Mouse (Mus musculus) forebrain, embryonic 10.5 days (tissue): ENCODE measurements around the gene Teddm1b. TPM values are rescaled to one million over a fixed set of nuclear protein-coding genes. Genes with fewer than 3 reads are reported as not detected.

Source experiments
- DNase-seq: peaks from one replicate; pipeline ENCODE4 v3.0.0-alpha.2; 2017; ENCODE audit warnings: low spot score; ENCODE audit errors: extremely low spot score
- H3K27ac ChIP-seq: fragments of 300-500 bp; sonication (generic); 2 replicates; pipeline ENCODE4 v1.5.1; 2016; ENCODE audit warnings: mild to moderate bottlenecking
- H3K27me3 ChIP-seq: fragments of 300-500 bp; sonication (generic); 2 replicates; pipeline ENCODE4 v1.6.1; 2016; ENCODE audit warnings: mild to moderate bottlenecking; ENCODE audit not compliant: poor library complexity, severe bottlenecking
- H3K36me3 ChIP-seq: fragments of 300-500 bp; sonication (generic); replicated peaks from 2 replicates; pipeline ENCODE4 v1.6.1; 2016; ENCODE audit warnings: mild to moderate bottlenecking, moderate library complexity
- H3K4me1 ChIP-seq: fragments of 300-500 bp; sonication (generic); 2 replicates; pipeline ENCODE4 v1.6.1; 2016
- H3K4me3 ChIP-seq: fragments of 300-500 bp; sonication (generic); 2 replicates; pipeline ENCODE4 v1.5.1; 2016; ENCODE audit warnings: mild to moderate bottlenecking, moderate library complexity
- H3K9me3 ChIP-seq: fragments of 300-500 bp; sonication (generic); 2 replicates; pipeline ENCODE4 v1.6.1; 2016; ENCODE audit warnings: mild to moderate bottlenecking, moderate library complexity
- WGBS: fragments of 180-500 bp; shearing (Covaris S2); methylation state at CpG from one replicate; pipeline ENCODE4 v1.1.7; 2016; 5-methylcytosine and 5-hydroxymethylcytosine counted together
- polyA plus RNA-seq: library from polyadenylated mRNA; unstranded; fragments of >200 nt; fragmentation: Nextera tagmentation; extraction: Ambion mirVana; gene quantifications from 2 replicates; pipeline ENCODE4 v1.2.1, GENCODE M21; 2016

Teddm1b gene
- polyA plus RNA-seq, 1 experiment from 2014 or later, result 0.61 TPM

DNA sequence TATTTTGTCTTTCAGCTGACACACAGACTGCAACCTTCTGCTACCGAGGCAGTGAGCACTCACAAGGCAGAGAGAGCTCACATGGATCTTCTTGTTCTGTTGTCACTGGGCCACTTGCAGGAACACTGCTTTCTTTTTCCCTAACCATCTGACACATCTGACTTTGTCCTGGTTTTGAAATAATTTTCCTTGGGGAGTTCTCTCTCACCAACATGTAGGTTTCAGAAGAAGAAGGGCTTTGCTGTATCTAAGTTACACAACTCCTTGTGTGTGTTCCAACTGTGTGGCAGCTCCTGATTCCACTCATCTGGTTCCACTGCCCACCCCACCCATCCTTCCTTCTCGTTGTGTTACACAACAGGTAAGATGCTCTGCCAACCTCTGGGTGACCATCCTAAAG, 19.6 kb downstream of the Teddm1b start:
- Histone ChIP-seq H3K4me3 (no peak overlapping the region), H3K27ac (no peak overlapping the region), H3K9me3 (no peaks in the 10 kb centered on the region), H3K36me3 (no peaks in the 10 kb centered on the region), H3K4me1 (peaks cover 15% of the 10 kb centered on the region), H3K27me3 (peaks cover 5% of the 10 kb centered on the region; the same call in 1 of the 2 replicates)
- DNase-seq, result no peak
- 80% methylated on average over 2 of the region's 2 CpGs for WGBS

DNA sequence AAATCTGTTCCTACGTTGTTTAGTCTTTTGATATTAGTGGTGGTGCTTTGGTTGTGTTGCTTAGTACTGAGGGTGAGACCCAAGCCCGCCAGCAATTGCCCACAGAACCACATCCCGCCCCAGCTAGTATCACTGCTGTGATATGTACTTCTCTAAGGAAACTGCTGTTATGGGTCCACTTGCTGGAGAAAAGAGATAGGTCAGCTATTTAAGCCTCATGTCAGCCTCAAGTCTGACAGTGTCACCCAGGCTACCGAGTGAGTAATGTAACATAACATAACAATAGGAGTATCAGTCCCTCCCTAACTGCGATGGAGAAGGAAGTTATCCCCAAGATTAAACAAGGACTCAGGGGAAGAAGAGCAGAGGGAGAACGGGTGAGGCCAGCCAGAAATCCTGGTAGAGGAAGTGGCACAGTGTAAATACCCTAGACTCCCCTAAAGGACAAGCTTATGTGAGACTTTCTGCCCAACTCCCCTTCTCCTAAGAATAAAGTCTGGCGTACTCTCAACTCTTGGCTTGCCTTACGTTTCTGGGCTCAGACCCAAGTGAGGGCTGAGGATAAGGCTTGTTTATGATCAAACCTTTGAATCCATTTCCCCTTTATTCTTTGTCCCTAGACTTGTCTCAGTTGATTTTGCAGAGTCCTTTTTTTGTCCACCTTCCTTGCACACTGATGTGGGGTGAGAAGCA, 20.2 kb downstream of the Teddm1b start:
- DNase-seq, result no peak
- peaks cover 5% of the 10 kb centered on the region; the same call in 1 of the 2 replicates for H3K27me3 ChIP-seq
- no peak overlapping the region for H3K4me3 ChIP-seq
- H3K4me1 ChIP-seq, result peaks cover 21% of the 10 kb centered on the region
- no peaks in the 10 kb centered on the region for H3K9me3 ChIP-seq
- no peak overlapping the region for H3K27ac ChIP-seq
- H3K36me3 ChIP-seq, result no peaks in the 10 kb centered on the region
- 78% methylated on average over 8 of the region's 8 CpGs for WGBS

DNA sequence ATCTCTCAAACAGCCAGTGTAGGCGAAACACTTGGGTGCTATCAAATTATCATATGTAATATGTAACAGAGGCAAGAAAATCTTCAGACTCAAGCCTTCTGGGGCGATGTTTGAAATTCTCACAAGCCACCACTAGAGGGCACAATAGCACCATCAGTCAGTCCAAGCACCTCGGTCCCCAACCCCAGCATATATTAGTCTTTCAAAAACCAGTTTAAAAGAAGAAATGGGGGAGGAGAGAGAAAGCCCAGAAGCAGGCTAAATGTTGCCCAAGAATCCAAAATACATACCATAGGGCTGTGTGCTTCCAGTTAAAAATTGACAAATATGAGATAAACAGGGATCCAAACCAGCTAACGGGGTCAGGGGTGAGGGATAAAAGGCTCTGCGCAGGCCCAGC, 20.8 kb downstream of the Teddm1b start:
- WGBS, result 36% methylated on average over 5 of the region's 5 CpGs
- DNase-seq, result peak; percentile 63
- Histone ChIP-seq H3K27ac (no peak overlapping the region), H3K36me3 (no peaks in the 10 kb centered on the region), H3K4me3 (no peak overlapping the region), H3K4me1 (peaks cover 24% of the 10 kb centered on the region), H3K27me3 (peaks cover 5% of the 10 kb centered on the region; the same call in 1 of the 2 replicates), H3K9me3 (no peaks in the 10 kb centered on the region)

DNA sequence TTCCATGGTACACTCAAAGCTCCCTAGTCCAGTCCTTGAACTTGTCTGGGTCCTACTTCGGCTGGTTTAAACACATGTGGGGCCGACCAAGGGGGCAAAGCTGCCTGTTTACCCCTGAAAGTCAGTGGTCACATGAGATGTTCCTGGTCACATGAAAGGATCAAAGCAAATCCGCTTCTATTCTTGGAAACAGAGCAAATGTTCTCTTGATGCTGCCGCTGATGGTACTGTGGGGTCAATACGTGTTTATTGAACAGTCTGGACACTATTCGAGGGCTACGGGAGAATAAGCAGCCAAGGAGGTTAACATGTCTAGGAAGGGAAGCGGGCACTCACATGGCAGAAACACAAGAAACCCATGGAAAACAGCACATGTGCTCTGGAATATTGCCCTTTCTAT, 23.1 kb downstream of the Teddm1b start:
- peaks cover 41% of the 10 kb centered on the region for H3K4me1 ChIP-seq
- 0 out of 2 replicates have a peak overlapping the region, but pooled peaks have one; percentile 3 for H3K27ac ChIP-seq
- H3K36me3 ChIP-seq, result no peaks in the 10 kb centered on the region
- no peak for DNase-seq
- no peaks in the 10 kb centered on the region for H3K9me3 ChIP-seq
- peaks cover 5% of the 10 kb centered on the region; the same call in 1 of the 2 replicates for H3K27me3 ChIP-seq
- WGBS, result 91% methylated on average over 8 of the region's 8 CpGs
- H3K4me3 ChIP-seq, result no peak overlapping the region

DNA sequence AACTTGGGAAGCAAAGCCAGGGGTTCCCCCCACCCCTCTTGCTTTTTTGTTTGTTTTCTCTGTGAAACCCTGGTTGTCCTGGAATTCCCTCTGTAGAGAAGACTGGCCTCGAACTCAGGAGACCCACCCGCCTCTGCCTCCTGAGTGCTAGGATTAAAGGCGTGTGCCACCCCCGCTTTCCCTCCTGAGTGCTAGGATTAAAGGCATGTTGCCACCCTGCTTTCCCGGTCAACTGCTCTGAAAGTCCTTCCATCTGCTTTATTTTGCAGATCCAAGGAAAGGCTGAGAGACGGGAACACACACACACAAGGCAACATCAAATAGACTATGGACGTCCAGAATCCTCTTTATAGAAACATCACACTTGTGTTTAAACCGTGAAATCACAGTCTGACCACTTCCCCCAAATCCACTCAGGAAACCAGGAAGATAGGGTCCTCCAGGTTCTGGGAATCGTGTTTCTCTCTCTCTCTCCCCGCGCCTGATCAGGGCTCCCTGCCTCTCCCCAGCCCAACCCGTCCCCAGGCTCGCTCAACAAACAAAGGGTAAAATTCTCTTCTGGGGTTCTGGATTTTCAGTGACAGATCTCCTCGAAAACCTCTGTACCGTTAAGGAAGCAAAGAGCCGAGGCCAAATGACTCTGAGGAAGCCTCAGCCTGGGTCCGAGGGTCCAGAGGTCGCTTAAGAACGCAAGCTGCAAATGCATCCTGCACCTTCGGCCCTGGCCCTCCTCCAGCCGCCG, 25.0 kb downstream of the Teddm1b start:
- DNase-seq, result no peak
- Histone ChIP-seq H3K27ac (peak overlapping the region; percentile 97), H3K9me3 (no peaks in the 10 kb centered on the region), H3K4me3 (peak overlapping the region; percentile 88), H3K27me3 (0 out of 2 replicates have a peak, but pooled peaks cover 2% of the 10 kb centered on the region), H3K36me3 (peaks cover 16% of the 10 kb centered on the region), H3K4me1 (peaks cover 61% of the 10 kb centered on the region)
- WGBS, result 22% methylated on average over 22 of the region's 22 CpGs

DNA sequence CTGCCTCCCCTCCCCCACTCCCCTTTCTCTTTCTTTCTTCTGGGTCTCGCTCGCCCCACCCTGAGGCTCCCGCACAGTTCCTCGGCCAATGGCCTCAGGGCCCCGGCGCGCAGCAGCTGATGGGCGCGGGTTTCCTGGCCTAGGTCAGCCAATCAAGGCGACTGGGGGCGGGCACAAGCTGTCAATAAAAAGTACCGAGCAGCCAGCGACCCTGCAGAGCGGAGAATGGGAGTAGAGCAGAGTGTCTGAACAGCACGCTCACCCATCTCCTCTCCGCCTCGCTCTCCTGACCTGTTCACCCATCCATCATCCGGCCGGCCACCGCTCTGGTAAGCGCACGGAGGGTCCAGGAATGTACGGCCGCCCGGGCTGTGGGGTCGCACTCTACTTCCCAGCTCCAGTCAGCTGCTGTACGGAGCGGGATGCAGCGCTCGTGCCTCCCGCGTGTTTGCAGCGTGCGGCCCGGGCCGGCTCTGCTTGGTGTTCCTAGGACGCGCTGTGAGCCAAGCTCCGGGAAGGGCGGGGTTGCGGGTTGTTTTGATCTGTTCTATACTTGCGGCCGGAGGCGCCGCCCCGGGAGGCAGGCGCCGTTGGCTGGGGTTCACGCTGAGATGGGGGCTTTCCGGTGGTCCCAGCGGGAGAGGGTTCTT, 25.7 kb downstream of the Teddm1b start, which contains the start of the genes Glul and Teddm2:
Glul (plus strand) TSS at position 214 of the 650 bp plus-strand sequence.
Teddm2 (minus strand) TSS at position 498 of the 650 bp plus-strand sequence.
- Histone ChIP-seq H3K9me3 (no peaks in the 10 kb centered on the region), H3K36me3 (peaks cover 22% of the 10 kb centered on the region), H3K4me1 (peaks cover 61% of the 10 kb centered on the region), H3K4me3 (peak within 1 kb of the TSS; percentile 88), H3K27ac (peak within 1 kb of the TSS; percentile 97), H3K27me3 (no peaks in the 10 kb centered on the region)
- peak; percentile 97 for DNase-seq
- under 1% methylated on average over 51 of the region's 51 CpGs for WGBS

DNA sequence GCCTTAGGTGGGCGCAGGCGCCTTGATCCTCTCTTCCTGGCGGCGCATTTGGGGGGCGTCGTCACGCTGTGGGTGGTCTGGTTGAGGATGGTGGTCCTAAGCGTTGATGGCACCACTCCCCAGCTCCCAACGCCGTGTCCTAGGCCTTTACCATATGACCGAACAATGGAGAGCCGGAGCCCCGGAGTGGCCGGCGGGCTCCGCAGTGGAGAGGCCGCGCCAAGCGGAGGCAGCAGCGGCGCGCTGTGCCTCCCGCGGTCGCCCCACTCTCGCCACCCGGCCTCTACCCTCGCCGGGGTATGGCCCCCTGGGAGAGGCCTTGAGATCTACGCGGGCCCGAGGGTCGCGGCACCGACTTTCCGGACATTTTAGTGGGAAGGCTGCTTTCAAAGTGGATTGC, 26.2 kb downstream of the Teddm1b start:
- Histone ChIP-seq H3K27me3 (no peaks in the 10 kb centered on the region), H3K36me3 (peaks cover 28% of the 10 kb centered on the region), H3K4me3 (peak overlapping the region; percentile 88), H3K27ac (peak overlapping the region; percentile 97), H3K4me1 (peaks cover 56% of the 10 kb centered on the region), H3K9me3 (no peaks in the 10 kb centered on the region)
- no peak for DNase-seq
- WGBS, result 0% methylated on average over 36 of the region's 36 CpGs

DNA sequence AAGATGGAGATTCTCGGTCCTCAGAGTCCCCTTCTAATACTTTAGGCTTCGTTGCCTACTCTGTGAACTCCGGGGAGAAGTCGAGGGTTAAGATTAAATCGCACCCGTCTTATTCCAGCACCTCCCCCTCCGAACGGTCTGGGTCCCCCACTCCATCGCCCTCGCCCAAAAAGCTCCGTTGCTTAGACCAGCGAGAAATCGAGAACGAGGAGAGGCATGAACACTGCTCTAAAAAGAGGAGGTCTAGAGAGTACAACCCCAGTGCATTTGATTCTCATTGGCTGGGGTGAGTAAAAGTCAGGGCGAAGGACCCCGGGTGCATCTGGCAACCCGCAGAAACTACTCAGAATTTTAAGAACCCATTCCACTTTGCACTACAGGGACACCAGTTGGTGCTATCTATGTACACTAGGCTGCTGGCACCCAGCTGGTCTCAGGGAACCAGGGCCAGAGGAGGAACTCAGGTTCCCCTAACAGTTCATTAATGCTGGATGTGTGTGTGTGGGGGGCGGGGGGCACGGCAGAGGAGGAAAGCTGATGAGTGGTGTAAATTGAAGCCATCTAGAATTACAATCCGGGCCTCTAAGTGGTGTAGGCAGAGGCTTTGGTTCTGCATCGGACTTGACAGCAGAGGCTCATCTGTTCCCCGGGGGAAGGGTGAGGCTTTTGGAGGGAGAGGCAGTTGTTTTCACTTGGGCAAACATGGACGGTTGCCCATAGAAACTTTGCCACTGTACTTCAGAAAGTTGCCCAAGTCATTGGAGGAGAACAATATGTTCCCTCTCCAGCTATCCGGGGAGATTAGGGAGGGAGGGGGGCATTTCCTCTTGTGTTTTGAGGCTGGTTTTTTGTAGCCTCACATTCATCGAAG, 26.9 kb downstream of the Teddm1b start:
- Histone ChIP-seq H3K27ac (peak overlapping the region; percentile 97), H3K4me1 (peaks cover 54% of the 10 kb centered on the region), H3K4me3 (peak overlapping the region; percentile 88), H3K36me3 (peaks cover 35% of the 10 kb centered on the region), H3K27me3 (no peaks in the 10 kb centered on the region), H3K9me3 (no peaks in the 10 kb centered on the region)
- peak; percentile 47 for DNase-seq
- 3% methylated on average over 25 of the region's 25 CpGs for WGBS

DNA sequence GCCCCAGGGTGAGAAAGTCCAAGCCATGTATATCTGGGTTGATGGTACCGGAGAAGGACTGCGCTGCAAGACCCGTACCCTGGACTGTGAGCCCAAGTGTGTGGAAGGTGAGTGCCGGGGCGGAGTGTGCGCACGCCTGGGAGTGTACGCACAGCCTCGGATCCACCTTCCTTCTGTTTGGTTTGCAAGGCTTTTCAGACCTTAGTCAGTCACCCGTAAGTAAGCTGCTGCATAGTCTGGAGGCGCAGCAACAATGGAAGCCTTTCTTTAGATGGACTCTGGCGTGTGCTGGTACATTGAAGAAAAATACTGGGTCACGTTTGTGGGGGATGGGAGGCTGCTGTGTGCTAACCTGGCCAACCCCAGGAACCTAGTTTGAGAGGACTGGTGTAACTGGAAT, 28.9 kb downstream of the Teddm1b start:
- Histone ChIP-seq H3K36me3 (peaks cover 54% of the 10 kb centered on the region), H3K4me3 (peak overlapping the region; percentile 88), H3K27ac (peak overlapping the region; percentile 72), H3K4me1 (peaks cover 46% of the 10 kb centered on the region), H3K9me3 (no peaks in the 10 kb centered on the region), H3K27me3 (no peaks in the 10 kb centered on the region)
- WGBS, result 34% methylated on average over 13 of the region's 13 CpGs
- DNase-seq, result peak; percentile 45

DNA sequence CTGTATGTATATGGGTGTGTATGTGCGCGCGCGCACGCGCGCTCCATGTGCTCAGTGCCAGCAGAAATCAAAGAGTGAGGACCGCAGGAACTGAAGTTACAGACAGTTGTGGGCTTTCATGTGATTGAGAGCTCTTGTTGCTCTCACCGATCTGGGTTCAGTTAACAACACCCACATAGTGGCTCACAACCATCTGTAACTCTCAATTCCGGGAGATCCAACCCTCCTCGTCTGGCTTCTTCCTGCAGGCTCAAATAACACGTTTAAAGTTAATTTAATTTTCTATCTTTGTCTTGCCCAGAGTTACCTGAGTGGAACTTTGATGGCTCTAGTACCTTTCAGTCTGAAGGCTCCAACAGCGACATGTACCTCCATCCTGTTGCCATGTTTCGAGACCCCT, 30.1 kb downstream of the Teddm1b start:
- Histone ChIP-seq H3K4me3 (no peak overlapping the region), H3K27ac (no peak overlapping the region), H3K4me1 (peaks cover 41% of the 10 kb centered on the region), H3K36me3 (peaks cover 66% of the 10 kb centered on the region), H3K9me3 (no peaks in the 10 kb centered on the region), H3K27me3 (no peaks in the 10 kb centered on the region)
- WGBS, result 95% methylated on average over 14 of the region's 14 CpGs
- no peak for DNase-seq

DNA sequence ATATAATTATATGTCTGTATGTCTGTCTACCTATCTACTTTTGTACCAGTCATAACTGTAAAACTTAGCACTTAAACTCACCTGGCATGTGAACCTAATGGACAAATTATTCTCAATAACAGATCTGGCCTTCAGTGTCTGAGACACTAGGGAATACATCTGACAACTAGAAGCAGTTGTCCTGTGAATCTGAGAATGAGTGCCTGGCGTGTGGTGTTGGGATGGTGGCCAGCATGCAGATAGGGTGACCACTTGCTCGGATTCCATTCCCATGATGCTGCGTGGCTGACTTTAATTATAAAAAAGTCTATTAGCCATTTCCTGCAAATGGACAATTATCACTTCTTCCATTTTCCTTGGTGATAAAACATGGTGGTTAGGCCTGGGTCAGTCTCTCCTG, 31.7 kb downstream of the Teddm1b start:
- H3K27me3 ChIP-seq, result no peaks in the 10 kb centered on the region
- WGBS, result 95% methylated on average over 3 of the region's 3 CpGs
- H3K36me3 ChIP-seq, result peaks cover 83% of the 10 kb centered on the region
- no peak overlapping the region for H3K27ac ChIP-seq
- H3K4me1 ChIP-seq, result peaks cover 33% of the 10 kb centered on the region
- no peak for DNase-seq
- H3K4me3 ChIP-seq, result no peak overlapping the region
- no peaks in the 10 kb centered on the region for H3K9me3 ChIP-seq

DNA sequence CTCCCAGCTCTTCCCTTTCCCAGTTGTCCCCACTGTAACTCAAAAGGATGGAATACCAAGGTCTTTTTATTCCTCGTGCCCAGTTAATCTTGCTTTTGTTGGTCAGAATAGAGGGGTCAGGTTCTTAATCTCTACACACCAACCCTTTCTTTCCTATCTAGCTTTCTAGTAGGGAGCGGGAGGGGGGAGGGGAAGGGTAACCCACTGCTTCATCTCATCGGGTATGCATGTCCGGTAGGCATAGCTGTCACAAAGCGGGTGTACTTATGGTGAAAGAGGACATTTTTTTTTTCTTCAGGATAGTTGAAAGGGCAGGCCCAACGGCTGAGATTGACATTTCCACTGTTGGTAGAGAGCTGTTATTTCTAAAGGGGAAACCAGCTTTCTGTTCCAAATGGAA, 34.1 kb downstream of the Teddm1b start:
- Histone ChIP-seq H3K36me3 (peaks cover 85% of the 10 kb centered on the region), H3K27ac (no peak overlapping the region), H3K4me1 (peaks cover 10% of the 10 kb centered on the region), H3K9me3 (no peaks in the 10 kb centered on the region), H3K4me3 (no peak overlapping the region), H3K27me3 (no peaks in the 10 kb centered on the region)
- DNase-seq, result no peak
- WGBS, result 75% methylated on average over 6 of the region's 6 CpGs
